Mouse (Mus musculus): ENCODE measurements around the gene Asxl1. TPM values are rescaled to one million over a fixed set of nuclear protein-coding genes. Genes with fewer than 3 reads are reported as not detected.

Asxl1 gene
- total and polyA plus RNA-seq, 2 experiments from 2014 or later, result 12.8 to 26.7 TPM

DNA sequence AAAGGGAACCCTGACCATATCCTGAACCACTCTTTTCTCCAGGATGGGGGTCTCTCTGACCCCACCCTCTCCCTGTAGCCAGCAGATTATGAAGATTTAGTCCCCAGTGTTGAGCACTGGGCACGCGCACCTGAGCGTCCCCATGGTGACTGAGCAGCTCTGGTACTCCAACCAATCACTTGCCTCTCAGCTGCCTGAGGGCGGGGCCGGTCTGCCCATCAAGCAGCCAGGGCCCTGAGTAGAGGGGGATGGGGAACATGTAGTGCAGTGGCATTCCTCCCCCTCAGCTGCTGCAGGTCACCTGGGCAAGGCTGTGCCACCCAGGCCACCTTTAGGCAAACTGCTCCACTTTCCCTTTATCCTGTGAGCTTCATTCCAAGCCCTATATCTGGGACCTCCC is 76.4 kb downstream of the Asxl1 start:
- WGBS, result 18% methylated on average over 5 of the region's 5 CpGs
- no peak for TF ChIP-seq CTCF (IDR thresholded peaks at IDR 0.05; ENCODE audit: low read depth)
- Histone ChIP-seq H3K4me2 (ENCODE audit: low read depth, low read length) (no peak overlapping the region), H3K4me1 (ENCODE audit: insufficient read depth, low read length) (peaks cover 10% of the 10 kb centered on the region), H3K9me3 (ENCODE audit: low read length) (no peaks in the 10 kb centered on the region), H3K9ac (replicated peaks; ENCODE audit: low read length) (no peak overlapping the region), H3K36me3 (ENCODE audit: insufficient read depth, low read length) (peaks cover 27% of the 10 kb centered on the region; the same call in 1 of the 2 replicates), H3K27ac (0 out of 2 replicates have a peak overlapping the region, but pooled peaks have one; percentile 37), H3K27me3 (ENCODE audit: insufficient read depth, low read length) (no peaks in the 10 kb centered on the region), H3K4me3 (ENCODE audit: low read length) (no peak overlapping the region)
- DNase-seq (ENCODE audit: low spot score), result peak; percentile 61
- ATAC-seq, result peak; percentile 61

DNA sequence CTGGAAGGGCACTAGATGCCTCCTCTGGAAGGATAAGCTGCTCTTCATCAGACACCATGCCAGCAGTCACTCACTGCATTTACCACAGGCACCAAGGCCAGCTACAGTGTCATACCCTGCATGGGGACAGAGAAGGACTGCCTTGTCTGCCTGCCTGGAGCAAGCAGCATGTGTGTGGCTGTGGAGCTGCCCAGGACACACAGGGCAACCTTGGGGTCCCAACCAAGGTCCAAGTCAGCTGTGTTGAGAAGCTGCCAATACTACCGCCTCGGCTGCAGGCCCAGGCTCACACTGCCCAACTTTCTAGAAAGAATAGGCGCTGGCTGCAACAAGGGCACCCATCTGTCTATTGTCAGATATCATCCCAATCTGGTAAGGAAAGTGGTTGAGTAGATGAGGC is 77.5 kb downstream of the Asxl1 start:
- no peak overlapping the region for H3K4me2 ChIP-seq (ENCODE audit: low read depth, low read length)
- H3K4me3 ChIP-seq (ENCODE audit: low read length), result no peak overlapping the region
- 49% methylated on average over 3 of the region's 3 CpGs for WGBS
- no peak overlapping the region for H3K9ac ChIP-seq (replicated peaks; ENCODE audit: low read length)
- 0 out of 2 replicates have a peak, but pooled peaks have one; percentile 10 for ATAC-seq
- no peaks in the 10 kb centered on the region for H3K27me3 ChIP-seq (ENCODE audit: insufficient read depth, low read length)
- peak; percentile 53 for DNase-seq (ENCODE audit: low spot score)
- peaks cover 16% of the 10 kb centered on the region; the same call in 1 of the 2 replicates for H3K36me3 ChIP-seq (ENCODE audit: insufficient read depth, low read length)
- peaks cover 10% of the 10 kb centered on the region for H3K4me1 ChIP-seq (ENCODE audit: insufficient read depth, low read length)
- H3K9me3 ChIP-seq (ENCODE audit: low read length), result no peaks in the 10 kb centered on the region
- no peak for TF ChIP-seq CTCF (IDR thresholded peaks at IDR 0.05; ENCODE audit: low read depth)
- H3K27ac ChIP-seq, result peak overlapping the region; percentile 37; the same call in 1 of the 2 replicates

DNA sequence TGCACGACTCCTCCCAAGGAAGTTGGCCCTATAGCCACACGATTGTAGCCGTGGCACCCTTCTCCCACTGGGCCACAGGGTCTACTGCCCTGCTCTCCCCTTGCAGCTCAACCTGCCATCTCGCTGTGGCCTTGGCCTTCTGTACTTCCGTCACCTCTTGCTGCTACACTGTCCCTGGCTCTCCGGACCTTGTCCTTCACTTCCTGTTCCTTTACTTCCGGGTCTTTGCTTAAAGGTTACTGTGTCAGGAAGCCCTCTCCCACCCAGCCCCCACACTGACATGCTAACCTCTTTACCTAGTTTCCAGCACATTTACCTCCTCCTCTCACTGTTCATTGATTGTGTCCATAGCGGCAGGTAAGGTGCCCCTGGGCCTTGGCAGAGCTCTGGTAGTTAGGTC is 78.9 kb downstream of the Asxl1 start:
- peaks cover 11% of the 10 kb centered on the region; the same call in 1 of the 2 replicates for H3K36me3 ChIP-seq (ENCODE audit: insufficient read depth, low read length)
- no peak overlapping the region for H3K4me2 ChIP-seq (ENCODE audit: low read depth, low read length)
- H3K4me3 ChIP-seq (ENCODE audit: low read length), result no peak overlapping the region
- peaks cover 18% of the 10 kb centered on the region for H3K4me1 ChIP-seq (ENCODE audit: insufficient read depth, low read length)
- H3K9me3 ChIP-seq (ENCODE audit: low read length), result no peaks in the 10 kb centered on the region
- H3K9ac ChIP-seq (replicated peaks; ENCODE audit: low read length), result no peak overlapping the region
- ATAC-seq (no peak), DNase-seq (ENCODE audit: low spot score) (no peak)
- H3K27ac ChIP-seq, result no peak overlapping the region
- WGBS, result 73% methylated on average over 8 of the region's 8 CpGs
- no peak for TF ChIP-seq CTCF (IDR thresholded peaks at IDR 0.05; ENCODE audit: low read depth)
- H3K27me3 ChIP-seq (ENCODE audit: insufficient read depth, low read length), result no peaks in the 10 kb centered on the region

DNA sequence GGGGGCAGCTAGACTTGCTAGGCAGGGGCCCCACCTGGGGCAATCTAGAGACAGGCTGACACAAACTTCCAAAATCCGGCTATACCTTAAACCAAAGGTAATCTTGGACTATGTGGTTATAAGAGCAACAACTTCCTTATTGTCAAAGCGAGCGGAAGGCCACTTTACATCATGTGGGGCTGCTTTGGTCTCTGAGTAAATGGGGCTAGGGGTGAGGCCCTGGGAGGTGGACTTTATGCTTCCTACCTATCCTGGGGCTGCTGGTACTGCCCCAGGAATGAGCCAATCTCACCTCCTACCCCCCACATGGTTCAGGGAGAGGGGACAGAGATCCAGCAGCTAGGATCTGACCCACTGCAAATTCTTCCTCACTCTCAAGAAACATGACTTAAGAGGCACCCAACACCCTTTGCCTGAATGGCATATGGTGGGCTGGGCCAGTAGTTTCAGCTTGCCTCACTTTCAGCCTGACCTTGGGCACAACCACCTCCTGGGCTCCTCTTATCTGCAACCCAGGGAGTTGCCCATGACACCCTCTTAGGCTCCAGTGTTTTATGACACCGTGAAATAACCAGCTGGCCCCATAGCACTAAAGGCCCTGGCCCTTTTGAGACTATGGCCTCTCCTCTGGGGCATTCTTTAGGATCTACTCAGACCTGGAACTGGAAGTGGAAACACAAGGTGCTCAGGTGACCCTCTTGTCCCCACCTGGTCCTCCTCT is 79.7 kb downstream of the Asxl1 start:
- TF ChIP-seq CTCF (IDR thresholded peaks at IDR 0.05; ENCODE audit: low read depth), result no peak
- Histone ChIP-seq H3K27ac (peak overlapping the region; percentile 69), H3K4me2 (ENCODE audit: low read depth, low read length) (no peak overlapping the region), H3K36me3 (ENCODE audit: insufficient read depth, low read length) (peaks cover 5% of the 10 kb centered on the region; the same call in 1 of the 2 replicates), H3K9ac (replicated peaks; ENCODE audit: low read length) (no peak overlapping the region), H3K4me1 (ENCODE audit: insufficient read depth, low read length) (peaks cover 18% of the 10 kb centered on the region), H3K9me3 (ENCODE audit: low read length) (no peaks in the 10 kb centered on the region), H3K4me3 (ENCODE audit: low read length) (no peak overlapping the region), H3K27me3 (ENCODE audit: insufficient read depth, low read length) (no peaks in the 10 kb centered on the region)
- DNase-seq (ENCODE audit: low spot score), result no peak
- 85% methylated on average over 4 of the region's 4 CpGs for WGBS
- no peak for ATAC-seq

DNA sequence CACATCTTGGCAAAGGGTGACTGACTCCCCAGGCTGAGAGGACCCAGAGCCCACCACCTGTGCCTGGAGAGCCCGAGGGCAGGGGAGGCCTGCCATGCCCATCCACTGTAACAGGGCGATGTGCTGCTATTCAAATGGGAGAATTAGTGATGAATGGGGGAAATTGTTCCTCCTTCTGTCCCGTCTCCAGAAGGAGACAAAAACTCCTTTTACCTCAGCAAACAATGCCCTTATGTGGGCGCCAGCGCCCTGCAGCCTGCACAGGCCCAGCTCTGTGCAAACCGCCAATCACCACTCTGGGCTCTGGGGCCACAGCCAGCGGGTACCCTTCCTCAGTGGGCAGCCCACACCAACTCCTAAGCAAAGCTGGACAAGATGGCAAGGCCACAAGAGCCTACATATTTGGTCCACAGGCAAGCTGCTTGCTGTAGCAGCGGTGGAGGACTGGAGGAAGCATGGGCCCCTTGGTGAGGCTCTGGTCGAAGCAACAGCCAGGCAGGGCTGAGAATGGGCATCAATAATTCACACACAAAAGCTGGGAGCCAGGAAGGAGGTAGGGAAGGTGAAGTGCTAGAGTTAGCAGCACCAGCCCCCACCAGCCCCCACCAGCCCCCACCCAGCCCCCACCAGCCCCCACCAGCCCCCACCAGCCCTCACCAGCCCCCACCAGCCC is 80.5 kb downstream of the Asxl1 start:
- H3K27me3 ChIP-seq (ENCODE audit: insufficient read depth, low read length), result no peaks in the 10 kb centered on the region
- H3K4me2 ChIP-seq (ENCODE audit: low read depth, low read length), result no peak overlapping the region
- ATAC-seq, result peak; percentile 90
- H3K9ac ChIP-seq (replicated peaks; ENCODE audit: low read length), result no peak overlapping the region
- peaks cover 18% of the 10 kb centered on the region for H3K4me1 ChIP-seq (ENCODE audit: insufficient read depth, low read length)
- TF ChIP-seq CTCF (IDR thresholded peaks at IDR 0.05; ENCODE audit: low read depth), result no peak
- H3K4me3 ChIP-seq (ENCODE audit: low read length), result no peak overlapping the region
- 14% methylated on average over 9 of the region's 9 CpGs for WGBS
- H3K9me3 ChIP-seq (ENCODE audit: low read length), result no peaks in the 10 kb centered on the region
- peak overlapping the region; percentile 69 for H3K27ac ChIP-seq
- H3K36me3 ChIP-seq (ENCODE audit: insufficient read depth, low read length), result peaks cover 7% of the 10 kb centered on the region; the same call in 1 of the 2 replicates
- peak; percentile 65 for DNase-seq (ENCODE audit: low spot score)

DNA sequence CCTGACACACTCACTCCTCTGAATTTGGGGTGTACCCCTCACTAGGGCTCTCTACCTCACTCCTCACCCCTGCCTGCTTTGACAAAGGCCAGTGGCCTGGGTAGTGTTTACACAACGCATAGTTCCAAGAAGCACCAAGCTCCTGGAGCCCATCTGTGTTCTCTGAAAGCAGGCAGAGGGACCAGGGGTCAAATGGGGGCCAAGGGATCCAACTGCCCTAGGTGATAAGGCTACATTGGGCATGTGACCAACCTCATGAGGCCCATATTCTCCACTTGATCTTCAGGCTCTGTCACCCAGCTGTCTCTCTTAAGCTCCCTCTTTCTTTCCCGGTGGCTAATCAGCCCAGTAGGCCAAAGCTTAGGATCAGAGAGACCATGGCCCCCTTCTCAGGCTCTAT is 81.3 kb downstream of the Asxl1 start:
- 4% methylated on average over 2 of the region's 2 CpGs for WGBS

More for the DNA sequence above, 81.3 kb downstream of the Asxl1 start:
- H3K4me2 ChIP-seq (ENCODE audit: low read depth, low read length), result no peak overlapping the region
- H3K36me3 ChIP-seq (ENCODE audit: insufficient read depth, low read length), result peaks cover 12% of the 10 kb centered on the region; the same call in 1 of the 2 replicates
- H3K4me3 ChIP-seq (ENCODE audit: low read length), result no peak overlapping the region
- H3K9me3 ChIP-seq (ENCODE audit: low read length), result no peaks in the 10 kb centered on the region
- no peak overlapping the region for H3K9ac ChIP-seq (replicated peaks; ENCODE audit: low read length)
- no peak for ATAC-seq
- H3K27me3 ChIP-seq (ENCODE audit: insufficient read depth, low read length), result no peaks in the 10 kb centered on the region
- H3K4me1 ChIP-seq (ENCODE audit: insufficient read depth, low read length), result peaks cover 18% of the 10 kb centered on the region
- TF ChIP-seq CTCF (IDR thresholded peaks at IDR 0.05; ENCODE audit: low read depth), result no peak
- no peak for DNase-seq (ENCODE audit: low spot score)
- peak overlapping the region; percentile 56 for H3K27ac ChIP-seq
